Mouse (Mus musculus) E14TG2a.4 (cell line): Measurements from ENCODE around the gene Cela2a.

Experiments
- CTCF ChIP-seq: conservative IDR thresholded peaks from 2 replicates; pipeline ENCODE4 v1.5.1; 2014; ENCODE audit warnings: low read length
- POU5F1 ChIP-seq: IDR thresholded peaks from 2 replicates; pipeline ENCODE4 v1.6.1; 2014; ENCODE audit warnings: low read length, borderline replicate concordance

DNA sequence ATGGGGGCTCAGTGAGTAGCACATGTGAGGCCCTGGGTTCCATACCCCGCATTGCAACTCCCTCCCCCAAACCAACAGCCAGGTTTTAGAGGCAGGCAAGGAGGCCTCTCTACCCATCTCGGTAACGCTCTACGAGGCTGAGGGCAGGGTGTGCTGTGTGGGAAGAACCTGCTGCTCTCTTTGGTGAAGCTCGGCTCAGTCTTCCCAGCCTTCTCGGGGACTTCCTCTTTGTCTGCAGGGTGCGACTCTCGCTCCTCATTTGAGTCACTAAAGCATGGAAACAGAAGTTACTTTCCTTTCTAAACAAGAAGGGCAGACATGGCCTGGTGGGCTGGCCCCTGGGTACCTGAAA is 59.7 kb downstream of the Cela2a start:
- no peak for TF ChIP-seq CTCF
- no peak for TF ChIP-seq POU5F1
